Comparison of ENCODE assay signal across 10 mouse cellular contexts in genomic region chr17:73237178-73237853, GRCm38 (mm10).
A peak's percentile ranks its signal among the peaks of the same experiment; 100 is the strongest.
DNase-seq lines count a peak whose midpoint lies in the region; ATAC-seq and TF ChIP-seq lines count a peak whose summit lies in the region.
"Had no signal": no experiment of that assay in that cellular context is flagged by ENCODE, and none has a peak within 500 bp of the region (broad histone marks: within the 10 kb centered on the region; RNA-seq: fewer than 3 reads in every experiment).

No protein-coding gene starts in this region.

- TF ChIP-seq EP300 in lung, postnatal 0 days (IDR thresholded peaks at IDR 0.05): no peak

- H3K27ac ChIP-seq in heart, embryonic 15.5 days: peak overlapping the region; percentile 49
- H3K27ac ChIP-seq in lung, postnatal 0 days (ENCODE audit: low read length): no peak overlapping the region
- peak overlapping the region; percentile 73 for H3K27ac ChIP-seq in heart, embryonic 16.5 days (ENCODE audit: low read length)
- H3K27ac ChIP-seq: liver, embryonic 15.5 days had no signal

- no peak overlapping the region for H3K4me2 ChIP-seq in heart, embryonic 15.5 days
- no peak overlapping the region for H3K4me2 ChIP-seq in lung, postnatal 0 days (replicated peaks; ENCODE audit: low read depth, low read length)
- H3K4me2 ChIP-seq in heart, embryonic 16.5 days (ENCODE audit: low read depth, low read length): no peak overlapping the region
- H3K4me2 ChIP-seq: liver, embryonic 15.5 days had no signal

- no peaks in the 10 kb centered on the region for H3K9me3 ChIP-seq in heart, embryonic 15.5 days (replicated peaks)
- H3K9me3 ChIP-seq in lung, postnatal 0 days (ENCODE audit: low read length): no peaks in the 10 kb centered on the region
- H3K9me3 ChIP-seq in heart, embryonic 16.5 days (replicated peaks; ENCODE audit: control insufficient read depth, low read length): no peaks in the 10 kb centered on the region
- H3K9me3 ChIP-seq: liver, embryonic 15.5 days had no signal

- 45% methylated on average over 3 of the region's 3 CpGs for WGBS in heart, embryonic 15.5 days
- 60% methylated on average over 3 of the region's 3 CpGs for WGBS in lung, postnatal 0 days
- WGBS in heart, embryonic 16.5 days: 37% methylated on average over 3 of the region's 3 CpGs

- H3K36me3 ChIP-seq in heart, embryonic 15.5 days: no peaks in the 10 kb centered on the region
- no peaks in the 10 kb centered on the region for H3K36me3 ChIP-seq in lung, postnatal 0 days (ENCODE audit: insufficient read depth, low read length)
- peaks cover 5% of the 10 kb centered on the region for H3K36me3 ChIP-seq in heart, embryonic 16.5 days (ENCODE audit: control insufficient read depth, insufficient read depth)
- H3K36me3 ChIP-seq: liver, embryonic 15.5 days had no signal

- intact Hi-C loops in heart, postnatal 25 days (cut with DNase I): no loop called here

- H3K9ac ChIP-seq in heart, embryonic 15.5 days: no peak overlapping the region
- H3K9ac ChIP-seq in lung, postnatal 0 days (replicated peaks; ENCODE audit: low read depth): no peak overlapping the region
- peak overlapping the region; percentile 11; the same call in 1 of the 2 replicates for H3K9ac ChIP-seq in heart, embryonic 16.5 days (ENCODE audit: low read length)
- H3K9ac ChIP-seq: liver, embryonic 15.5 days had no signal

- no peak for DNase-seq in heart, postnatal 25 days (ENCODE audit: low spot score)
- peak; percentile 24 for DNase-seq in lung, postnatal 10 days
- DNase-seq in lung, postnatal 0 days (ENCODE audit: low spot score): no peak
- peak; percentile 70 for DNase-seq in brain, adult 2 months (ENCODE audit: low read depth, low spot score)
- DNase-seq in embryo, embryonic 9.5 days (ENCODE audit: extremely low spot score): no peak
- DNase-seq: kidney, adult 18-20 months had no signal

- ATAC-seq in heart, embryonic 15.5 days (replicated peaks; ENCODE audit: insufficient number of reproducible peaks, insufficient read depth, low FRiP score, low read depth): no peak; the same call in 1 of the 2 replicates
- ATAC-seq in lung, postnatal 0 days: no peak
- peak; percentile 61 for ATAC-seq in heart, embryonic 16.5 days (replicated peaks; ENCODE audit: extremely low read depth, insufficient read depth, low FRiP score)
- ATAC-seq in megakaryocyte, adult 5-6 weeks (ENCODE audit: poor library complexity, severe bottlenecking): no peak

- peaks cover 29% of the 10 kb centered on the region for H3K4me1 ChIP-seq in heart, embryonic 15.5 days (replicated peaks)
- H3K4me1 ChIP-seq in lung, postnatal 0 days (ENCODE audit: insufficient read depth, low read depth, low read length): no peaks in the 10 kb centered on the region
- H3K4me1 ChIP-seq in heart, embryonic 16.5 days (ENCODE audit: control insufficient read depth, insufficient read depth, low read length): peaks cover 25% of the 10 kb centered on the region

- TF ChIP-seq CTCF in lung, postnatal 0 days (IDR thresholded peaks at IDR 0.05): no peak

- no peak overlapping the region for H3K4me3 ChIP-seq in heart, embryonic 15.5 days
- H3K4me3 ChIP-seq in lung, postnatal 0 days (ENCODE audit: low read depth, low read length): no peak overlapping the region
- H3K4me3 ChIP-seq in heart, embryonic 16.5 days (ENCODE audit: low read length): no peak overlapping the region
- H3K4me3 ChIP-seq: liver, embryonic 15.5 days had no signal

- no peaks in the 10 kb centered on the region for H3K27me3 ChIP-seq in heart, embryonic 15.5 days
- no peaks in the 10 kb centered on the region for H3K27me3 ChIP-seq in lung, postnatal 0 days (replicated peaks; ENCODE audit: insufficient read depth, low read length)
- H3K27me3 ChIP-seq in heart, embryonic 16.5 days (ENCODE audit: control insufficient read depth, insufficient read depth, low read length): no peaks in the 10 kb centered on the region
- H3K27me3 ChIP-seq: liver, embryonic 15.5 days had no signal

Comparison
In these comparisons a context has a peak if more than half of its experiments do, and no peak if none do; other contexts are left out.
1. DNase-seq: peak in lung, postnatal 10 days (single experiment) and brain, adult 2 months (single experiment); none in heart, postnatal 25 days (single experiment), lung, postnatal 0 days (single experiment) and embryo, embryonic 9.5 days (single experiment).